Mouse (Mus musculus): ENCODE results near the gene Gbf1. TPM values are rescaled to one million over a fixed set of nuclear protein-coding genes. Genes with fewer than 3 reads are reported as not detected.

The Gbf1 gene
- polyA plus RNA-seq, 1 experiment: 80.6 TPM

DNA sequence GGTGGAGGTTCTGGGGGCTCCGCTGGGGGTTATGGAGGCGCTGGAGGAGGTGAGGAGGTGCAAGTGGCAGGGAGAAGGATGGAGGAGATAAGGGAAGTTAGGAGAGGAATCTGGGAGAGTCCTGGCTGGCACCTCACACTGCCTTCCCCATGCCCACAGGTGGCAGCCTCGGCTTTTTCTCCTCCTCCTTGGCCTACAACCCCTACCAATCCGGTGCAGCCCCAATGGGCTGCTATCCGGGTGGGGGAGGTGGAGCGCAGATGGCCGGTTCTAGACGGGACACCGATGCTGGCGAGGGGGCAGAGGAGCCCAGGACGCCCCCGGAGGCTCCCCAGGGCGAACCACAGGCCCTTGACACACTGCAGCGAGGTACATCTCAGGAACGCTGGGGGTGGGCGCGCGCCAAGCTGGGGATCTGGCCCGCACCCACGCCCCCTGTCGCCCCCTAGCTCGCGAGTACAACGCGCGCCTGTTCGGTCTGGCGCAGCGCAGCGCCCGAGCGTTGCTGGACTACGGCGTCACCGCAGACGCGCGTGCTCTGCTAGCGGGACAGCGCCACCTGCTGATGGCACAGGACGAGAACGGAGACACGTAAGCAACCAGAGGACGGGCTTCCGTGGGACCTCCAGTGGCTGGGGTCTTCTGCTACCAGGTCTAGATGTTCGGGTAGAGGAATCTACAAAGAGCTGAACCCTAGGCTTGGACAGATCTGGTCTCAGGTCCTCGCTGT is 156.6 kb downstream of the Gbf1 start:
- peak; percentile 80 for DNase-seq
- 7% methylated on average over 47 of the region's 47 CpGs for whole genome bisulfite sequencing
- Histone ChIP-seq H3K4me1 (ENCODE audit: control insufficient read depth, insufficient read depth, low read length) (peaks cover 6% of the 10 kb centered on the region), H3K4me3 (replicated peaks; ENCODE audit: extremely low read depth, low read depth, low read length) (no peak overlapping the region)
- peak; percentile 25; the same call in 1 of the 2 replicates for TF ChIP-seq POLR2A (IDR thresholded peaks at IDR 0.05; ENCODE audit: borderline replicate concordance, extremely low read depth, low read depth, low read length)
- peak; percentile 93 for TF ChIP-seq CTCF (IDR thresholded peaks at IDR 0.05; ENCODE audit: insufficient read depth, low read length)

DNA sequence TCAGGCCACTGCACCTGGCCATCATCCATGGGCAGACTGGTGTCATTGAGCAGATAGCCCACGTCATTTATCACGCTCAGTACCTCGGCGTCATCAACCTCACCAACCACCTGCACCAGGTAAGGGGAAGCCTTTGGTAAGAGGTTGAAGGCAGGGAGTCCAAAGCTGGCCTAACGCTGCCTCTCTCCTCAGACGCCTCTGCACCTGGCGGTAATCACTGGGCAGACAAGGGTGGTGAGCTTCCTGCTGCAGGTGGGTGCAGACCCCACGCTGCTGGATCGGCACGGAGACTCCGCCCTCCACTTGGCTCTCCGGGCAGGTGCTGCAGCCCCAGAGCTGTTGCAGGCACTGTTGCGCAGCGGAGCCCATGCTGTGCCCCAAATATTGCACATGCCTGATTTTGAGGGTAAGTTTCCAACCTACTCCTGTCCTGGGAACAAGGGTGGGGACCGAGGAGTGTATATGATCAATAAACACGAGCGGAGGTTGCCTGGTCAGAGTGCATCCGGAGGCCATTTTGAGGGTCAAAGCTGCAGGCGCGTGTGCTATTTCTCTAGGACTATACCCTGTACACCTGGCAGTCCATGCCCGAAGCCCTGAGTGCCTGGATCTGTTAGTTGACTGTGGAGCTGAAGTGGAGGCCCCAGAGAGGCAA is 157.5 kb downstream of the Gbf1 start:
- WGBS: 88% methylated on average over 21 of the region's 21 CpGs
- no peak overlapping the region for H3K4me3 ChIP-seq (replicated peaks; ENCODE audit: extremely low read depth, low read depth, low read length)
- no peak for DNase-seq
- H3K4me1 ChIP-seq (ENCODE audit: control insufficient read depth, insufficient read depth, low read length): peaks cover 6% of the 10 kb centered on the region
- TF ChIP-seq CTCF (IDR thresholded peaks at IDR 0.05; ENCODE audit: insufficient read depth, low read length) (no peak), POLR2A (IDR thresholded peaks at IDR 0.05; ENCODE audit: borderline replicate concordance, extremely low read depth, low read depth, low read length) (no peak)

DNA sequence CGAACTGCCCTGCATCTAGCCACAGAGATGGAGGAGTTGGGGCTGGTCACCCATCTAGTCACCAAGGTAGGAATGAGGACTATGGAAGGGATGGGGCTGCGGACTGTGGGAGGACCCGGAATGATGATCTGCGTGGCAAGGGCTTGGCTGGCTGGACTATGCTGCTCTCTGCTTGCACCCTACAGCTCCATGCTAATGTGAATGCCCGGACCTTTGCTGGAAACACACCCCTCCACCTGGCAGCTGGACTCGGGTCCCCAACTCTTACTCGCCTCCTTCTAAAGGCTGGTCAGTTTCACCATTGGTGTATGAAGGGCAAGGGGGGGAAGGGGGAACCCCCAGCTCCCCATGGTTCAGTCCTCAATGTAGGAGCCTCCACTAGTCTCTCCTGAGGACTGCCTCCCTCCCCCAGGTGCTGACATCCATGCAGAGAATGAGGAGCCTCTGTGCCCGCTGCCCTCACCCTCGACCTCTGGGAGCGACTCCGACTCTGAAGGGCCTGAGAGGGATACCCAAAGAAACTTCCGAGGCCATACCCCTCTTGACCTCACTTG is 158.1 kb downstream of the Gbf1 start:
- WGBS: 92% methylated on average over 12 of the region's 12 CpGs
- Histone ChIP-seq H3K4me3 (replicated peaks; ENCODE audit: extremely low read depth, low read depth, low read length) (no peak overlapping the region), H3K4me1 (ENCODE audit: control insufficient read depth, insufficient read depth, low read length) (peaks cover 6% of the 10 kb centered on the region)
- no peak for DNase-seq
- TF ChIP-seq CTCF (IDR thresholded peaks at IDR 0.05; ENCODE audit: insufficient read depth, low read length) (no peak), POLR2A (IDR thresholded peaks at IDR 0.05; ENCODE audit: borderline replicate concordance, extremely low read depth, low read depth, low read length) (no peak)

DNA sequence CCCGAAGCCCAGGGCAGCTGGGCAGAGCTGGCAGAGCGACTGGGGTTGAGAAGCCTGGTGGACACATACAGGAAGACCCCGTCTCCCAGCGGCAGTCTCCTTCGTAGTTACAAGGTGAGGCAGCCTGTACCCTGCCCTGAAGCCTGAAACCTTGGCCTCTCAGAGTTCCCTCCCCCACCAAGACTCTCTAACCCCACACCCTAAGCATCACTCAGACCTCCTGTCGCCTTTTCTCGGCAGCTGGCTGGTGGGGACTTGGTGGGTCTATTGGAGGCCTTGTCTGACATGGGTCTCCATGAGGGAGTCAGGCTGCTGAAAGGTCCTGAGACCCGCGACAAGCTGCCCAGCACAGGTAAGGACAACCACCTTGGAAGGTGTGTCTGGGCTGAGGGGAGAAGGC is 159.0 kb downstream of the Gbf1 start:
- H3K4me1 ChIP-seq (ENCODE audit: control insufficient read depth, insufficient read depth, low read length): peaks cover 2% of the 10 kb centered on the region; the same call in 1 of the 2 replicates
- 94% methylated on average over 9 of the region's 9 CpGs for WGBS
- no peak for DNase-seq
- no peak overlapping the region for H3K4me3 ChIP-seq (replicated peaks; ENCODE audit: extremely low read depth, low read depth, low read length)
- no peak for TF ChIP-seq CTCF (IDR thresholded peaks at IDR 0.05; ENCODE audit: insufficient read depth, low read length)
- no peak for TF ChIP-seq POLR2A (IDR thresholded peaks at IDR 0.05; ENCODE audit: borderline replicate concordance, extremely low read depth, low read depth, low read length)

DNA sequence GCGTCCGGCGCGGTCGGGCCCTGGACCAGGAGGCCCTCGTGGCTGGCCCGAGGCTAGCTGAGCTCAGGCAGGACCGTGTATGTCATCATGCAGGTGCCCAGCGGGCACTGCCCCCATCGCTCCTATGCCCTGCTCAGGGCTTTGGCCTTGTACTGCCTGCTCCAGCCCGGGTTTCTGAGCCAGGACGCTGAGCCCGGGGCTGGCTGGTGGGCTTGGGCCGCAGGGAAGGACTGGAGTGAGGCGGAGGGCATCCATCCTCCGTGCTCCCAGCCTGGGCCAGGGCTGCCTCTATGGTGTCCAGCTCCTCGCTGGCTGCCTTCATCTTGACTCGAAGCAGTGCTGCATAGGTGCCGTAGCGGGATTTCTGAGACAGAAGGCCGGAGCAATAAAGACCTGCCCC is 160.3 kb downstream of the Gbf1 start:
- Histone ChIP-seq H3K4me3 (replicated peaks; ENCODE audit: extremely low read depth, low read depth, low read length) (no peak overlapping the region), H3K4me1 (ENCODE audit: control insufficient read depth, insufficient read depth, low read length) (peaks cover 2% of the 10 kb centered on the region; the same call in 1 of the 2 replicates)
- DNase-seq: no peak
- 94% methylated on average over 21 of the region's 21 CpGs for WGBS
- TF ChIP-seq CTCF (IDR thresholded peaks at IDR 0.05; ENCODE audit: insufficient read depth, low read length) (no peak), POLR2A (IDR thresholded peaks at IDR 0.05; ENCODE audit: borderline replicate concordance, extremely low read depth, low read depth, low read length) (no peak)

DNA sequence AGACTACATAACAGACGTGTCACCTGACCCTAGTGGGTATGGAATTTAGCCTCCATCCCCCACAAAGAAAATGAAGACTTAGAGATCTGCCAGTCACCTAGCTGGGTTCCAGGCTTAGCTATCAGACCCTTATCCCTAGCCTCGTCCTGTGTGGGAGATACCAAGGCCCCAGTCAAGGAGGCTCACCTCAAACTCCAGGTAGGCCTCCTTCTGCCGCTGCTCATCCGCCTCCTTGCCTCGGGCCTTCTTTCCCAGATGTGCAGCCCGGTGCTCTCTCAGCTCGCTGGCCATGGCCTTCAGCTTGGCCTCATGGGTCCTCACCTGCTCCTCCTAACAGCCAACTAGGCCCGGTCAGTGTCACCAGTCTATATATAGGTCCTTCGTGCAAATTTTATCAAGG is 160.8 kb downstream of the Gbf1 start:
- no peak for DNase-seq
- WGBS: 89% methylated on average over 9 of the region's 9 CpGs
- peaks cover 2% of the 10 kb centered on the region; the same call in 1 of the 2 replicates for H3K4me1 ChIP-seq (ENCODE audit: control insufficient read depth, insufficient read depth, low read length)
- TF ChIP-seq POLR2A (IDR thresholded peaks at IDR 0.05; ENCODE audit: borderline replicate concordance, extremely low read depth, low read depth, low read length) (no peak), CTCF (IDR thresholded peaks at IDR 0.05; ENCODE audit: insufficient read depth, low read length) (no peak)
- H3K4me3 ChIP-seq (replicated peaks; ENCODE audit: extremely low read depth, low read depth, low read length): no peak overlapping the region

DNA sequence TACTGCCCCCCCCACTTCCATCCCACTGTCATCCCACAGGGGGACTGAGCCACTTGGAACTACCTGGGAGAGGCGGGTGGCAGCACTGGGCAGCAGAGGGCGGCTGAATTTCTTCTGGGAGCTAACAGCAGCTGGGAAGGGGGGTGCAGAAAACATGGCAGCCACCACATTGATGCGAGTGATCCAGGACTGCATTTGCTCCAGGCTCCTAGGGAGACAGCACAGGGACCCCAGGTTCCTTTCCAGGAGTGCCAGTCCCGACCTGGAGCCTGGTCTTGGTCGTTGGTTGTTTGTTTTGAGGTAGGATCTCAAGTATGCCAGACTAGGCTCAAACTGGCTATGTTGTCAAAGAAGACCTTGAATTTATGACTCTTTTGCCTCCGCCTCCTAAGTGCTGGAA is 161.3 kb downstream of the Gbf1 start:
- no peak for TF ChIP-seq CTCF (IDR thresholded peaks at IDR 0.05; ENCODE audit: insufficient read depth, low read length)
- no peak for TF ChIP-seq POLR2A (IDR thresholded peaks at IDR 0.05; ENCODE audit: borderline replicate concordance, extremely low read depth, low read depth, low read length)
- no peak for DNase-seq
- Histone ChIP-seq H3K4me1 (ENCODE audit: control insufficient read depth, insufficient read depth, low read length) (peaks cover 2% of the 10 kb centered on the region; the same call in 1 of the 2 replicates), H3K4me3 (replicated peaks; ENCODE audit: extremely low read depth, low read depth, low read length) (no peak overlapping the region)
- 73% methylated on average over 6 of the region's 6 CpGs for WGBS

DNA sequence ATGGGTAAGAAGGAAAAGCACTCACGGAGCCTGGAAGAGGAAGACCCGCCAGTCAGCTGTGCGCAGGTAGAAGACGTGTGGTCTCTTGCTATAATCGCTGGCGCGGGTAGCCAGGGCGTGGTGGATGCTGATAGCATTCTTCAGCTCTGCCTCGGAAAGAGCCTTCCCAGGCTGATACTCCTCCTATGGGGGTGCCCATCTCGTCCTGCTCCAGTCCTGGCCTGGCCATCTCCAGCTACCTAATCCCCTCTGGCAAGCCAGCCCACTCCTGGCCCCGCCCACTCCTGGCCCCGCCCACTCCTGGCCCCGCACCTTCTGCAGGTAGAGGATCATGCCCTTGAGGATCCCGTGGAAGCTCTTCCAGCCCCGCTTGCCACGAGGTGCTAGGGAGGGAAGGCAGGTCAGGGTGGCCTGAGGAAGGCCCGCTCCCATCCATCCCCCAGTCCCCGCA is 161.9 kb downstream of the Gbf1 start:
- no peak overlapping the region for H3K4me3 ChIP-seq (replicated peaks; ENCODE audit: extremely low read depth, low read depth, low read length)
- WGBS: 23% methylated on average over 18 of the region's 18 CpGs
- peak; percentile 37 for DNase-seq
- no peaks in the 10 kb centered on the region for H3K4me1 ChIP-seq (ENCODE audit: control insufficient read depth, insufficient read depth, low read length)
- no peak for TF ChIP-seq CTCF (IDR thresholded peaks at IDR 0.05; ENCODE audit: insufficient read depth, low read length)
- no peak for TF ChIP-seq POLR2A (IDR thresholded peaks at IDR 0.05; ENCODE audit: borderline replicate concordance, extremely low read depth, low read depth, low read length)

DNA sequence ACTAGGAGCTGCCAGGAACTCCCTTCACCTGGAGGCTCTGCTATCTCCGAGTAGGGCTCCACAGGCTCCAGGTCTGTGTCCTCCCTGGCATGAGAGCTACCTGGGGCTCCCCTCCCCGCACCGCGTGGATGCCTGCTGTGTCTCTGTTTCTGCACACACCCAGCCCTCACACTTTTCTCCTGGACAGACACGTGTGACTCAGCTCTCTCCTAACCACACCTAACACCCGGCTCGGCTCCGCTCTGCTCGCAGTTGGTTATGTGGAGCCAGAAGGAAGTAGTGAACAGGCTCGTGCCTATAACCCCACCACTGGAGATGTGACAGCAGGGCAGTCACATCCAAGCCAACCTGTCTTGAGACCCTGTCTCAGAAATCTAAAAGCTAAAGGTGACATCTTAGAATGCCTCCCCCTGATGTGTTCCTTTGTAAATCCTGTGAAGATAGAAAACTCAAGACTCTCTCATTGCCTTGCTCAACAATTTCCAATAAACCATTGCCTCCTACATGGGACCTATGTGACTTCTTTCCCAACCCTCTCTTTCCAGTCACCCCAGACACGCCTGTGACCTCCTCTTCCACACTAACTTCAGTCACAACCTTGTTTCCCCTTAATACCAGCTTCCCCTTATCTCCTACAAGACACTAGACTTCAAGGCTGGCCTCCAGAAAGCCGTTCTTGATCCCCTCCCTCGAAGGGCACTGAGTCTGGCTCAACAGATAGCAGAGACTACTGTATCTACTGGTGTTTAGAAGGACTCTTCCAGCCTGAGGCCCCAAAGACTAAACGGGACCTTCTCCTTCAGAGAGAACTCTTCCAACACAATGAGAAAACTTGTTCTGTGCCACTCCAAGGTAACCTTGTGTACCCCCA is 162.8 kb downstream of the Gbf1 start:
- DNase-seq: no peak
- 27% methylated on average over 14 of the region's 14 CpGs for WGBS
- Histone ChIP-seq H3K4me3 (replicated peaks; ENCODE audit: extremely low read depth, low read depth, low read length) (no peak overlapping the region), H3K4me1 (ENCODE audit: control insufficient read depth, insufficient read depth, low read length) (no peaks in the 10 kb centered on the region)
- TF ChIP-seq CTCF (IDR thresholded peaks at IDR 0.05; ENCODE audit: insufficient read depth, low read length) (no peak), POLR2A (IDR thresholded peaks at IDR 0.05; ENCODE audit: borderline replicate concordance, extremely low read depth, low read depth, low read length) (no peak)
